23 mouse cellular contexts compared by ENCODE assay signal in the genomic region with DNA sequence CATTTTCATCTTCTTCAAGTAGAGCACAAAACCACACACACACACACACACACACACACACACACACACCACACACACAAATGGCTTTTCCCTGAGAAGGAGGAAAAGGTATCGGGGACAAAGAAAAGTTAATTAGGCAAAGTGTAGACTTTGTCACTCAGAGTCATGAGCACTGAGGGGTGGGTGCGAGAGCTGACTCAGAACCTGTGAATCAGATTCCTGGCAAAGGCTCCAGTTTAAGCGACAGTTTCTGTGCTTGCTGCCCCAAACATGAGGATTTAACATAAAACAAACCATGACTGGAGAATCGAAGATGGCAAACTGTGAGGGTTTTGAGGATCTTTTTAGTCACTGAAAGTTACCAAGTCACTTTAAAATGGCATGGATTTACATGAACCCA.
DNase-seq lines count a peak whose midpoint lies in the region; ATAC-seq and TF ChIP-seq lines count a peak whose summit lies in the region.
"Had no signal": no experiment of that assay in that cellular context is flagged by ENCODE, and none has a peak within 500 bp of the region (broad histone marks: within the 10 kb centered on the region; RNA-seq: fewer than 3 reads in every experiment).

No protein-coding gene starts in this region.

- WGBS in forebrain, embryonic 13.5 days = 74% methylated on average over 4 of the region's 4 CpGs
- WGBS in forebrain, embryonic 12.5 days = 82% methylated on average over 4 of the region's 4 CpGs
- 88% methylated on average over 4 of the region's 4 CpGs for WGBS in midbrain, postnatal 0 days

- H3K36me3 ChIP-seq in forebrain, embryonic 13.5 days (ENCODE audit: poor library complexity, severe bottlenecking) = no peaks in the 10 kb centered on the region
- no peaks in the 10 kb centered on the region for H3K36me3 ChIP-seq in forebrain, embryonic 12.5 days (replicated peaks)
- no peaks in the 10 kb centered on the region for H3K36me3 ChIP-seq in midbrain, postnatal 0 days (ENCODE audit: insufficient read depth, low read length)
- H3K36me3 ChIP-seq: embryonic facial prominence, embryonic 12.5 days; hindbrain, embryonic 10.5 days; intestine, embryonic 15.5 days; liver, embryonic 13.5 days; midbrain, embryonic 12.5 days had no signal

- H3K27me3 ChIP-seq in forebrain, embryonic 13.5 days = no peaks in the 10 kb centered on the region
- H3K27me3 ChIP-seq in forebrain, embryonic 12.5 days = no peaks in the 10 kb centered on the region
- no peaks in the 10 kb centered on the region for H3K27me3 ChIP-seq in midbrain, postnatal 0 days (ENCODE audit: insufficient read depth, low read length)
- H3K27me3 ChIP-seq: embryonic facial prominence, embryonic 12.5 days; heart, embryonic 12.5 days; intestine, embryonic 15.5 days; liver, embryonic 13.5 days; midbrain, embryonic 12.5 days had no signal

- peaks cover 31% of the 10 kb centered on the region for H3K4me1 ChIP-seq in forebrain, embryonic 13.5 days
- peaks cover 13% of the 10 kb centered on the region; the same call in 1 of the 2 replicates for H3K4me1 ChIP-seq in forebrain, embryonic 12.5 days
- no peaks in the 10 kb centered on the region for H3K4me1 ChIP-seq in midbrain, postnatal 0 days (ENCODE audit: insufficient read depth, low read length)
- H3K4me1 ChIP-seq: embryonic facial prominence, embryonic 12.5 days; heart, embryonic 12.5 days; hindbrain, embryonic 10.5 days; intestine, embryonic 15.5 days; liver, embryonic 13.5 days had no signal

- no peak for TF ChIP-seq POLR2A in brain, embryonic 14.5 days (IDR thresholded peaks at IDR 0.05; ENCODE audit: borderline replicate concordance, extremely low read depth, insufficient read depth, insufficient read length, poor library complexity, severe bottlenecking)

- peak; percentile 32 to 35 for DNase-seq in left cerebral cortex, adult 18-20 months (ENCODE audit: low spot score in 2 of 2)
- no peak for DNase-seq in left cerebral cortex, adult 11 months (ENCODE audit: low spot score)
- peak; percentile 79 for DNase-seq in brain, embryonic 14.5 days (ENCODE audit: low read depth)
- peak; percentile 9 to 21 for DNase-seq in left cerebral cortex, postnatal 36 days (ENCODE audit: low spot score in 2 of 2)
- DNase-seq in spleen, postnatal 4 days (ENCODE audit: low spot score in 2 of 2) = no peak
- DNase-seq in midbrain, postnatal 0 days (ENCODE audit: low spot score) = no peak
- DNase-seq: adrenal gland, postnatal 25 days; gastrocnemius, postnatal 14 days; heart, adult 18-20 months; heart, postnatal 10 days; kidney, adult 8-10 months; kidney, postnatal 14 days; liver, embryonic 13.5 days; lung, adult 2 months; thymus, postnatal 14 days had no signal

- H3K4me2 ChIP-seq in forebrain, embryonic 13.5 days = no peak overlapping the region
- no peak overlapping the region for H3K4me2 ChIP-seq in forebrain, embryonic 12.5 days
- no peak overlapping the region for H3K4me2 ChIP-seq in midbrain, postnatal 0 days (ENCODE audit: low read depth, low read length, poor library complexity, severe bottlenecking)
- H3K4me2 ChIP-seq: embryonic facial prominence, embryonic 12.5 days; heart, embryonic 12.5 days; intestine, embryonic 15.5 days; liver, embryonic 13.5 days; midbrain, embryonic 12.5 days had no signal

- no peaks in the 10 kb centered on the region for H3K9me3 ChIP-seq in forebrain, embryonic 13.5 days (replicated peaks)
- no peaks in the 10 kb centered on the region for H3K9me3 ChIP-seq in forebrain, embryonic 12.5 days
- H3K9me3 ChIP-seq in midbrain, postnatal 0 days (ENCODE audit: low read length) = no peaks in the 10 kb centered on the region
- H3K9me3 ChIP-seq: embryonic facial prominence, embryonic 12.5 days; heart, embryonic 12.5 days; hindbrain, embryonic 10.5 days; intestine, embryonic 15.5 days; liver, embryonic 13.5 days; midbrain, embryonic 12.5 days had no signal

- H3K27ac ChIP-seq in forebrain, embryonic 13.5 days = peak overlapping the region; percentile 67; the same call in 1 of the 2 replicates
- no peak overlapping the region for H3K27ac ChIP-seq in forebrain, embryonic 12.5 days
- H3K27ac ChIP-seq in midbrain, postnatal 0 days (ENCODE audit: low read depth, low read length) = no peak overlapping the region
- H3K27ac ChIP-seq: embryonic facial prominence, embryonic 12.5 days; hindbrain, embryonic 10.5 days; intestine, embryonic 15.5 days; liver, embryonic 13.5 days; midbrain, embryonic 12.5 days; stomach, postnatal 0 days had no signal

- no peak overlapping the region for H3K9ac ChIP-seq in forebrain, embryonic 13.5 days
- H3K9ac ChIP-seq in forebrain, embryonic 12.5 days = no peak overlapping the region
- H3K9ac ChIP-seq in midbrain, postnatal 0 days (replicated peaks; ENCODE audit: low read length, poor library complexity, severe bottlenecking) = no peak overlapping the region
- H3K9ac ChIP-seq: embryonic facial prominence, embryonic 12.5 days; heart, embryonic 12.5 days; intestine, embryonic 15.5 days; liver, embryonic 13.5 days; midbrain, embryonic 12.5 days had no signal

- peak; percentile 66; the same call in 1 of the 2 replicates for ATAC-seq in forebrain, embryonic 13.5 days
- no peak for ATAC-seq in forebrain, embryonic 12.5 days (ENCODE audit: low FRiP score)
- ATAC-seq in midbrain, postnatal 0 days (ENCODE audit: low FRiP score) = no peak
- ATAC-seq: intestine, embryonic 15.5 days had no signal

- intact Hi-C loops in left cerebral cortex, postnatal 36 days (cut with DNase I) = no loop called here

- TF ChIP-seq CTCF in brain, embryonic 14.5 days (IDR thresholded peaks at IDR 0.05; ENCODE audit: borderline replicate concordance, extremely low read depth, insufficient read depth, insufficient read length) = no peak
- TF ChIP-seq CTCF in midbrain, postnatal 0 days (IDR thresholded peaks at IDR 0.05) = no peak

- H3K4me3 ChIP-seq in forebrain, embryonic 13.5 days = no peak overlapping the region
- no peak overlapping the region for H3K4me3 ChIP-seq in forebrain, embryonic 12.5 days (replicated peaks)
- no peak overlapping the region for H3K4me3 ChIP-seq in midbrain, postnatal 0 days (ENCODE audit: low read depth, low read length)
- H3K4me3 ChIP-seq: embryonic facial prominence, embryonic 12.5 days; heart, embryonic 12.5 days; hindbrain, embryonic 10.5 days; intestine, embryonic 15.5 days; liver, embryonic 13.5 days; midbrain, embryonic 12.5 days had no signal

Comparison
In these comparisons a context has a peak if more than half of its experiments do, and no peak if none do; other contexts are left out.
1. DNase-seq: peak in left cerebral cortex, adult 18-20 months (2 of 2), brain, embryonic 14.5 days (single experiment) and left cerebral cortex, postnatal 36 days (2 of 2); none in left cerebral cortex, adult 11 months (single experiment), spleen, postnatal 4 days (0 of 2) and midbrain, postnatal 0 days (single experiment).